Mouse (Mus musculus): ENCODE results near the gene Cxcr4.

Cxcr4 gene

GRCm38 (mm10) chr1:128592211-128592741 lies at the start of gene Cxcr4:
TSS of gene Cxcr4 (minus strand) at chr1:128592293.
- DNase-seq (ENCODE audit: low spot score in 2 of 2), result peak; percentile 53 to 61

GRCm38 (mm10) chr1:128639707-128640107 lies 47.6 kb upstream of the Cxcr4 start:
- no peak for DNase-seq (ENCODE audit: low spot score in 2 of 2)

- DNase-seq (ENCODE audit: low spot score in 2 of 2), result no peak
These were observed 45.2 kb upstream of the Cxcr4 start for GRCm38 (mm10) chr1:128637230-128637740.

- DNase-seq (ENCODE audit: low spot score in 2 of 2), result no peak
These were observed 44.5 kb upstream of the Cxcr4 start for GRCm38 (mm10) chr1:128636258-128637229.

GRCm38 (mm10) chr1:128633711-128634379 lies 41.8 kb upstream of the Cxcr4 start:
- no peak for DNase-seq (ENCODE audit: low spot score in 2 of 2)

GRCm38 (mm10) chr1:128632522-128632921 lies 40.4 kb upstream of the Cxcr4 start:
- no peak for DNase-seq (ENCODE audit: low spot score in 2 of 2)

GRCm38 (mm10) chr1:128626144-128626678 lies 34.1 kb upstream of the Cxcr4 start:
- no peak for DNase-seq (ENCODE audit: low spot score in 2 of 2)

GRCm38 (mm10) chr1:128623594-128623887 lies 31.4 kb upstream of the Cxcr4 start:
- DNase-seq (ENCODE audit: low spot score in 2 of 2), result no peak

GRCm38 (mm10) chr1:128622867-128623593 lies 30.9 kb upstream of the Cxcr4 start:
- no peak for DNase-seq (ENCODE audit: low spot score in 2 of 2)

- DNase-seq (ENCODE audit: low spot score in 2 of 2), result no peak
These were observed 25.7 kb upstream of the Cxcr4 start for GRCm38 (mm10) chr1:128617654-128618310.

- no peak for DNase-seq (ENCODE audit: low spot score in 2 of 2)
These were observed 24.5 kb upstream of the Cxcr4 start for GRCm38 (mm10) chr1:128616586-128616985.

- no peak for DNase-seq (ENCODE audit: low spot score in 2 of 2)
These were observed 23.3 kb upstream of the Cxcr4 start for GRCm38 (mm10) chr1:128615459-128615806.

- DNase-seq (ENCODE audit: low spot score in 2 of 2), result no peak
These were observed 22.8 kb upstream of the Cxcr4 start for GRCm38 (mm10) chr1:128614653-128615458.

GRCm38 (mm10) chr1:128608119-128608518 lies 16.0 kb upstream of the Cxcr4 start:
- no peak for DNase-seq (ENCODE audit: low spot score in 2 of 2)

GRCm38 (mm10) chr1:128607423-128607822 lies 15.3 kb upstream of the Cxcr4 start:
- DNase-seq (ENCODE audit: low spot score in 2 of 2), result no peak

- no peak for DNase-seq (ENCODE audit: low spot score in 2 of 2)
These were observed 13.7 kb upstream of the Cxcr4 start for GRCm38 (mm10) chr1:128605794-128606193.

GRCm38 (mm10) chr1:128602688-128603385 lies 10.7 kb upstream of the Cxcr4 start:
- DNase-seq (ENCODE audit: low spot score in 2 of 2), result no peak

GRCm38 (mm10) chr1:128602018-128602687 lies 10.1 kb upstream of the Cxcr4 start:
- DNase-seq (ENCODE audit: low spot score in 2 of 2), result no peak

- no peak for DNase-seq (ENCODE audit: low spot score in 2 of 2)
These were observed 9.2 kb upstream of the Cxcr4 start for GRCm38 (mm10) chr1:128601307-128601706.
